Mouse (Mus musculus): ENCODE measurements around the gene Prkar1a.
A peak's percentile ranks its signal among the peaks of the same experiment; 100 is the strongest.

The Prkar1a gene

GRCm38 (mm10) chr11:109704311-109705205, 55.4 kb downstream of the Prkar1a start:
- no peak for DNase-seq (ENCODE audit: extremely low spot score, low read depth, low spot score)

- no peak for DNase-seq (ENCODE audit: extremely low spot score, low read depth, low spot score)
Observed at GRCm38 (mm10) chr11:109705336-109706054, 56.3 kb downstream of the Prkar1a start.

GRCm38 (mm10) chr11:109706055-109706412, 56.8 kb downstream of the Prkar1a start:
- DNase-seq (ENCODE audit: extremely low spot score, low read depth, low spot score): no peak

- DNase-seq (ENCODE audit: extremely low spot score, low read depth, low spot score): no peak
Observed at GRCm38 (mm10) chr11:109706586-109706985, 57.4 kb downstream of the Prkar1a start.

DNA sequence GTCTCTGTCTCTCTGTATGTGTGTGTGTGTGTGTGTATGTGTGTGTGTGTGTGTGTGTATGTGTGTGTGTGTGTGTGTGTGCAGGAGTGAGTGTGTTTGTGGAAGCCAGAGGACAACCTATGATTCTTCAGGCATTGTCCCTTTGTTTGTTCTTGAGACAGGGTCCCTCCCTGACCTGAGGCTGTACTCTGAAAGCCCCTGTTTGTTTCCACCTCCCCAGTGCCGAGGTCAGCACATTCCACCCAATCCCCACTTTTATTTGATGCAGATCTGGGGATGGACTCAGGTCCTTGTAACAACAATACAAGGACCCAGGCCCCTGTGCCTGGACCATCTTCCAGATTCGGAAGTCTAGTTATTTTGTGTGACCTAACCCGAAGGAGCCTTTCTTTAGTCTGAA, 58.2 kb downstream of the Prkar1a start:
- DNase-seq (ENCODE audit: extremely low spot score, low read depth, low spot score): no peak

DNA sequence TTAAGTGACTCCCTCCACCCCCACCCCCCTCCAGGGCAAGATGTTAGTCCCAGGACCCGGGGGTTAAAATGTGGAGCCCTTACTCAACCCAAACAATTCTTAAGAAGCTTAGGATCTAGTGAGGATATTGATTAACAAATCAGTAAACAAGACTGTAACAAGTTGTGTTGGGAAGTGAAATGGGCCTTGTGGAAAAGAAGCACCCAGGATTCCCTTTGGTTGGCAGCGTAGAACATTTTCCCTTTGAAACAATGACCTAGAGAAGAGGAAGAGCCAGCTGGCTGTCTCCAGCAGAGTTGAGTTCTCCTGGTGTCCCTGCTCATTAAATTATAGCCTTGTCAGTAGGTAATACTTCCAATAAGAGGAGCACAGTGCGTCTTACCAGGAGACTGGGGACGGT, 59.6 kb downstream of the Prkar1a start:
- DNase-seq (ENCODE audit: extremely low spot score, low read depth, low spot score): no peak

- DNase-seq (ENCODE audit: extremely low spot score, low read depth, low spot score): no peak
Observed at GRCm38 (mm10) chr11:109709501-109709900, 60.3 kb downstream of the Prkar1a start.

- DNase-seq (ENCODE audit: extremely low spot score, low read depth, low spot score): no peak
Observed at GRCm38 (mm10) chr11:109714341-109715247, 65.4 kb downstream of the Prkar1a start.

GRCm38 (mm10) chr11:109715311-109715781, 66.1 kb downstream of the Prkar1a start:
- DNase-seq (ENCODE audit: extremely low spot score, low read depth, low spot score): peak; percentile 70

DNA sequence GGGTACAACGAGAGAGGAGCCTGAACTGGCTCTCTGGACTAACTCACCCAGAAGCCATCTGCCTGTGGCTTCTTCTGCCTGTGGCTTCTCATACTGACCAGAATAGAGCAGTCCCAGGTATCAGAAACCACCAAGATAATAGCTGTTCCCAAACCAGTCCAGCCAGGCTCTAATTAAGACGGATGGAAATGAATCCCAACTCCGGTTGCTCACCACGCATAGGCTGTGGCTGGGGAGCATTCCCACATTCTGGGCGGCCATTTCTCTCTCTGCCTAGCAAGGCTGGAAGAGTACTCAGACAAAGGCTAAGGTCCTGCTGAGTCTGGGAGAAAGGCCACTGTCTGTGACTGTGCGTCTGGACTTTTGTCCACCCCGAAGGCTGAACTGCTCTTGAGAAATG, 67.8 kb downstream of the Prkar1a start:
- DNase-seq (ENCODE audit: extremely low spot score, low read depth, low spot score): no peak

GRCm38 (mm10) chr11:109717448-109717847, 68.2 kb downstream of the Prkar1a start:
- DNase-seq (ENCODE audit: extremely low spot score, low read depth, low spot score): no peak

GRCm38 (mm10) chr11:109717966-109718895, 69.0 kb downstream of the Prkar1a start:
- no peak for DNase-seq (ENCODE audit: extremely low spot score, low read depth, low spot score)

All from hindlimb bud, embryonic 11.5 days (tissue).